Mouse (Mus musculus): ENCODE data around the gene Rfwd3.

The Rfwd3 gene

DNA sequence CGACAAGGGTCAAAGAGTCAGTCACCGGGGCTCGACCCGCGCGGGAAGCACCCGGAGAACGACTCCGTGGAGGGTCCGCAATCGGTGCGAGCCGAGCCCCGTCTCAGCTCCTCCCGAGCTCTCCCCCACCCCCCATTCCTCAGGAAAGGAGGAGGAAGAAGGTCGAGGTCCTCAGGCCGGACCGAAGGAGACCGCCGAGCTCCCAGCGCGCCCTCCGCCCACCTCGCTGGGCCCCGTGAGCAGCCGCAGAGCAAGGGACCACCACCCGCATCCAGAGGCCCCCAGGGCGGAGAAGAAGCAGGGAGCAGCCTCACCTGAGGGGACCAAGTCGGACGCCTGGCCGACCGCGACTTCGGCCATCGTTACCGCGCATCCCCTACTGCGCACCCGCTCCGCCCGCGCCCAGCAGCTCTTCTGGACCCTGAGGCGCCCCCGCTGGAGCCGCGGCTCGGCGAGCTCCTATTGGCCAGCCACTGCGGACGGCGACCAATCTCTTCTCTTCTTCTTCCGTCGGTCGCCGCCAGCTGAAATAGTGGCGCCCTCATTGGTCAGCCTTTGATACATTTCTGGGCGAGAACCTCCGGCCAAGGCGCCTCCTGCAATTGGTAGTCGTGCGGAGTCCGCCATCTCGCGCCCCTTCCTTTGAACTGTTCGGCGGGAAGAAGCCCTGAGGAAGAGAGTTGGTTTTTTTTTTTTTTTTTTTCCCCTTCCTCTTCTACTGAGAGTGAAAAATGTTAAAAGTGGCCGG, at the start of gene Rfwd3:
Rfwd3 (minus strand) TSS at position 402 of the 748 bp plus-strand sequence.
- CTCF ChIA-PET, result interaction anchor here (0.5 to 1.2 kb wide), 37 partner anchors 9 to 1330 kb away, joined by 3 to 14 read pairs (median 4); partner anchors contain the start of genes Ddx19b (in 1 of the 4), Fuk (in 1 of the 4), Glg1 (in 1 of the 4) and Il34 (in 1 of the 4)
- POLR2A ChIA-PET, result interaction anchor here (0.6 to 2.9 kb wide), 126 partner anchors 8 to 1045 kb away, joined by 3 to 60 read pairs (median 4); partner anchors contain the start of genes Glg1 (in 3 of the 4), Aars (in 1 of the 4), Ddx19a (in 1 of the 4) and Ddx19b (in 1 of the 4)

- POLR2A ChIA-PET, result no interaction called here
Observed at GRCm38 (mm10) chr8:111343225-111343624, 43.2 kb upstream of the Rfwd3 start.

GRCm38 (mm10) chr8:111340186-111340585, 40.2 kb upstream of the Rfwd3 start:
- POLR2A ChIA-PET, result no interaction called here
- CTCF ChIA-PET, result interaction anchor here in 1 of 4 experiments (0.6 kb wide), 1 partner anchor 68 kb away, joined by 4 read pairs; no protein-coding TSS in a partner anchor

More at GRCm38 (mm10) chr8:111343225-111343624, 43.2 kb upstream of the Rfwd3 start:
- CTCF ChIA-PET, result interaction anchor here in 3 of 4 experiments (0.7 to 2.3 kb wide), 6 partner anchors 15 to 123 kb away, joined by 3 to 10 read pairs (median 4); no protein-coding TSS in a partner anchor

DNA sequence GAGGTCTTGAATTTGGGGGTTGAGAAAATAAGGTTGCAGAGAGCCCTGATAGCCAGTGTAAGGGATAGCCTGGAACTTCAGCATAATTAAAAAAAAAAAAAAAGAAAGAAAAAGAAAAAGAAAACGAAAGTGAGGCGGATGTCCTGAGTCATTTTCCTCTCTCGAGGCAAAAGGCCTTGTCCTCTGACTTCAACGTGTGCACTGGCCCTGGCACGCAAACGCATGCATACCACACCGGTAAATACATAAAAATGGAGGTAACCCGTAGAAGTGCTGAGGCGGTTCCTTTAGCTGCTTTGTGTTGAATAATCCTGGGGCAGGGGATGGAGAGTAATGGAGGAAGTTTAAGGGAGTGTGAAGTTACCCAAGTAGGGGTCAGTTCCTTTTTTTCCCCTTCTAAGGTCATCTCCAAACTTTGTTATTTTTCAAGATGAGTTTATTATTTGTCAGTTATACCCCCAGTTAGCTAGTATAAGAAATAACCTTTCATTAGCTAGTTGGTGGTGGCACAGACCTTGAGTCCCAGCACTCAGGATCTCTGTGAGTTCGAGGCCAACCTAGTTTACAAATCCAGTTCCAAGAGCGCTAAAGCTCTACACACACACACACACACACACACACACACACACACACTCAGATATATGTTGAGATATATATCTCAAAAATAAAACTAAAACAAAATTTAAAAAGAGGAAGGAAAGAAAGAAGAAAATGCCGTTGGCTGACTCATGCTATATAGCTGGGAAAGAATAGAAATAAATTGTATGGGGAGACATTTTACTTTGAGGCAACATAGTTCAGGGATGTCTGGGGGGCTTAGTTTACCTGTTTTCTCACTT, 38.6 kb upstream of the Rfwd3 start:
- ChIA-PET CTCF (interaction anchor here in 2 of 4 experiments (0.5 to 1.7 kb wide), 9 partner anchors 12 to 674 kb away, joined by 3 to 7 read pairs (median 3); partner anchors contain the start of gene Rfwd3 (in 1 of the 2)), POLR2A (interaction anchor here in 3 of 4 experiments (0.7 to 1.2 kb wide), 7 partner anchors 27 to 1190 kb away, joined by 3 to 8 read pairs (median 3); partner anchors contain the start of gene Rfwd3 (in 1 of the 3))

DNA sequence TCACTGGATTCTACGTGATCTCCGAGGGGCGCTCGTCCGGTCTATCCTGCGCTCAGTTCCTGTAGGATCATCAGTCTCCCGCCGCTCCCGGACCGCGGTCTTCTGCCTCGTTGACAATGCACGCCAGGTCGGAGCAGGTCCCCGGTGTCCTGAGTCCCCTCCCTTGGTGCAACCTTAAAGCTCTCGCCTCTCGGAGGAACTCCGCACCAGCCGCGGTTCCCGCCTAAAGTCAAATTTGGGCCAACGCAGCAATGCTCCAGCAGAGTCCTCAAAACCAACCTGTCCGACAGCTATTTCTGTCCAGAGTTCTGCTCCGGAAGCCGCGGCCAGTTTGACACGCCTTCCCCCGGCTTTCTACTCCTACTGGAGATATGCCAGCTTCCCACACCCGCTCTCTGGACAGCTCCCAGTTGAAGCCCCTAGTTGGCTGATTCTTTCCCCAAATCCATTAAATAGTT, 37.9 kb upstream of the Rfwd3 start, which contains the start of gene Mlkl:
Mlkl (minus strand) TSS at position 288 of the 458 bp plus-strand sequence.
- ChIA-PET POLR2A (interaction anchor here in 3 of 4 experiments (0.7 to 1.2 kb wide), 7 partner anchors 28 to 1190 kb away, joined by 3 to 8 read pairs (median 3); partner anchors contain the start of gene Rfwd3 (in 1 of the 3)), CTCF (interaction anchor here in 2 of 4 experiments (0.5 to 1.7 kb wide), 8 partner anchors 13 to 675 kb away, joined by 3 to 7 read pairs (median 4); partner anchors contain the start of gene Rfwd3 (in 1 of the 2))

- ChIA-PET POLR2A (interaction anchor here in 1 of 4 experiments (0.6 to 1.2 kb wide), 2 partner anchors 29 to 321 kb away, joined by 3 to 6 read pairs; no protein-coding TSS in a partner anchor), CTCF (interaction anchor here in 2 of 4 experiments (0.6 to 1.7 kb wide), 6 partner anchors 13 to 411 kb away, joined by 3 to 6 read pairs (median 3); partner anchors contain the start of gene Rfwd3 (in 1 of the 2))
Observed at GRCm38 (mm10) chr8:111337311-111337889, 37.4 kb upstream of the Rfwd3 start.

- POLR2A ChIA-PET, result no interaction called here
- CTCF ChIA-PET, result interaction anchor here in 1 of 4 experiments (1.0 kb wide), 1 partner anchor 102 kb away, joined by 4 read pairs; no protein-coding TSS in a partner anchor
Observed at GRCm38 (mm10) chr8:111336692-111337091, 36.7 kb upstream of the Rfwd3 start.

GRCm38 (mm10) chr8:111325222-111325790, 25.3 kb upstream of the Rfwd3 start:
- POLR2A ChIA-PET, result interaction anchor here in 1 of 4 experiments (0.6 kb wide), 1 partner anchor 13 kb away, joined by 3 read pairs; no protein-coding TSS in a partner anchor
- CTCF ChIA-PET, result no interaction called here

DNA sequence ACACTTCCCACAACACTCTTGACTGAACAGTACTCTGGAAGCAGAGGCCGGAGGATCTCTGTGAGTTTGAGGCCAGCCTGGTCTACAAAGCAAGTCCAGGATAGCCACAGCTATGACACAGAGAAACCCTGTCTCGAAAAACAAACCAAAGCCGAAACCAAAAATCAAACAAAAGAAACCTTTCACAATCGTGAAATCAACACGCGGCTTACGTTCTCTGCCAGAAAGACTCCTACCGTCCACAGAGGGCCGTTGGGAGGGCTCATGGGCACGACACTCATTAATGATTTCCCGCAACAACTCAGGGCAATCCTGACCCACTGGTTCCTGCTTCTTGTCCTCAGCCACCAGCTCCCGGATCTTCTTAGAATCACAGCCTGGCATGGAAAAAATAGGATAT, 14.7 kb upstream of the Rfwd3 start:
- POLR2A ChIA-PET, result interaction anchor here in 2 of 4 experiments (0.7 to 2.1 kb wide), 3 partner anchors 15 to 18 kb away, joined by 3 to 12 read pairs (median 5); partner anchors contain the start of gene Rfwd3 (in 1 of the 2)
- CTCF ChIA-PET, result interaction anchor here in 1 of 4 experiments (0.8 kb wide), 1 partner anchor 15 kb away, joined by 6 read pairs; the partner anchor contains the start of gene Rfwd3

DNA sequence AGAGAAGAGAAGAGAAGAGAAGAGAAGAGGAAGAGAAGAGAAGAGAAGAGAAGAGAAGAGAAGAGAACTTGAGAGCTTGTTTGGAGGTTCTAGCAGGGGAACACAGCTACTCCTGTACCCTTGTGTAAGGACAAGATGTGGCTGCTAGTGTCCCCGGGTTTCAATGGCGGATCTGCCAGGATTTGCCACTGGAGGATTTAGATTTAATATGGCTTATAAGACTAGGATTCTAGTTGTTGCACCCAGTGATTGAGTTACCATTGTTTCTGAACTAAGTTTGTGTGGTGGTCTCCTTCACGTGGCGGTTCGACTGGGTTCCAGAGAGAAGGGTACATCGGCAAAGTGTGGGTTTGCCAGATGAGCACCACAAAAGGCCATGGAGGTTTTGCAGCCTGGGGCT, 13.9 kb upstream of the Rfwd3 start:
- CTCF ChIA-PET, result interaction anchor here in 1 of 4 experiments (0.6 to 2.3 kb wide), 3 partner anchors 9 to 222 kb away, joined by 4 to 7 read pairs (median 6); partner anchors contain the start of genes Rfwd3 and Znrf1
- POLR2A ChIA-PET, result interaction anchor here in 3 of 4 experiments (0.7 to 2.1 kb wide), 3 partner anchors 10 to 18 kb away, joined by 3 to 12 read pairs (median 4); partner anchors contain the start of gene Rfwd3 (in 1 of the 3)

- POLR2A ChIA-PET, result interaction anchor here in 2 of 4 experiments (0.7 to 1.7 kb wide), 5 partner anchors 9 to 279 kb away, joined by 3 to 8 read pairs (median 4); partner anchors contain the start of gene Rfwd3 (in 2 of the 2)
- CTCF ChIA-PET, result interaction anchor here in 3 of 4 experiments (0.8 to 2.3 kb wide), 5 partner anchors 8 to 126 kb away, joined by 3 to 8 read pairs (median 6); partner anchors contain the start of gene Rfwd3 (in 1 of the 3)
Observed at GRCm38 (mm10) chr8:111312758-111313162, 12.7 kb upstream of the Rfwd3 start.

GRCm38 (mm10) chr8:111310006-111310405, 10.0 kb upstream of the Rfwd3 start:
- ChIA-PET POLR2A (interaction anchor here in 2 of 4 experiments (0.7 to 1.3 kb wide), 2 partner anchors 10 to 184 kb away, joined by 3 read pairs; partner anchors contain the start of gene Rfwd3 (in 1 of the 2)), CTCF (interaction anchor here in 3 of 4 experiments (0.5 to 1.8 kb wide), 3 partner anchors 10 to 128 kb away, joined by 3 read pairs; partner anchors contain the start of gene Rfwd3 (in 2 of the 3))

DNA sequence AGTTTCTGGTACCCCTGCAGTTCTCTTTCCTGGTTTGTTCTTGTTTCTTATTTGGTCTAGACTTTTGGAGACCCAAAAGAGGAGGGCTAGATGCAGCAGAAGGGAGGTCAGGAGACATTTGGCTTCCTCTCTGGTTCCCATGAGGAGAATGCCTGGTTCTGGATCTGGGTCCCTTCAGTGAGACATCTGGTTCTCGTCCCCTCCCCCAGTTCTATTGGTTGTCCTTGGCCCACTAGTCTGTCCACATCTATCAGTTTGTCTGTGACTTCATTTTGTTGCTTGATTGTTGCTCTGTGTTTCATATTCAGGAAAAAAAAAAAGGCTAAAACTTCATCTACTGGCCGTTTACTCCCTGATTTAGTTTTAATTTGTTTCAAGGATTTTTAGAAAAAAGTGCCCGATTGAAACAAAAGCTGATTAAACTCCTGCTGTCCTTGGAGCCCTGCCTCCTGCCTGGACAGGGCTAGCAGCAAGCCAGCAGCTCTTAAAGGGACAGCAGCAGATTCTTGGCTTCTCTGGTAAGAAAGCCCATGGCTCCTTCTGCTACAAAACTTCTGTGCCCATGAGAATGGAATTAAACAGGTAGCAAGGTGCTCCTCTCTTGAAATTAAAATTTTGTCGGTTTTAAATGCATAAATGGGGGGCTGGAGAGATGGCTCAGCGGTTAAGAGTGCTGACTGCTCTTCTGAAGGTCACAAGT, 5.2 kb upstream of the Rfwd3 start:
- ChIA-PET CTCF (interaction anchor here in 2 of 4 experiments (0.7 to 1.1 kb wide), 3 partner anchors 8 to 87 kb away, joined by 4 to 7 read pairs (median 4); no protein-coding TSS in a partner anchor), POLR2A (interaction anchor here in 2 of 4 experiments (0.7 to 1.3 kb wide), 5 partner anchors 23 to 461 kb away, joined by 3 to 4 read pairs (median 4); partner anchors contain the start of gene Glg1 (in 1 of the 2))

GRCm38 (mm10) chr8:111304359-111304758, 4.3 kb upstream of the Rfwd3 start:
- POLR2A ChIA-PET, result interaction anchor here in 3 of 4 experiments (0.6 to 1.7 kb wide), 21 partner anchors 9 to 675 kb away, joined by 3 to 5 read pairs (median 3); partner anchors contain the start of genes Cfdp1 (in 1 of the 3) and Glg1 (in 1 of the 3)
- CTCF ChIA-PET, result interaction anchor here (0.6 to 1.3 kb wide), 7 partner anchors 8 to 675 kb away, joined by 3 to 8 read pairs (median 6); no protein-coding TSS in a partner anchor

GRCm38 (mm10) chr8:111303076-111303803, 3.2 kb upstream of the Rfwd3 start:
- POLR2A ChIA-PET, result interaction anchor here in 3 of 4 experiments (0.6 to 1.7 kb wide), 13 partner anchors 10 to 673 kb away, joined by 3 to 5 read pairs (median 3); no protein-coding TSS in a partner anchor
- CTCF ChIA-PET, result interaction anchor here in 2 of 4 experiments (0.6 to 1.3 kb wide), 2 partner anchors 22 to 674 kb away, joined by 4 to 7 read pairs; no protein-coding TSS in a partner anchor

Data from embryonic stem cell, embryonic (primary cell).